Mouse (Mus musculus) intestine, embryonic 14.5 days (tissue): Measurements from ENCODE around the gene Ndrg3. TPM values are rescaled to one million over a fixed set of nuclear protein-coding genes. Genes with fewer than 3 reads are reported as not detected.
"Not testable (repeated sequence)": the region's sequence is repeated elsewhere in the genome, so short reads cannot be mapped to it uniquely, and the experiment has no call there.

ENCODE experiments used
- ATAC-seq: fragments of 200-750 bp; cut with Nextera tagmentation; replicated peaks from 2 replicates; pipeline ENCODE4 v1.8.0; 2017; ENCODE audit warnings: low read depth, moderate number of reproducible peaks, moderate TSS enrichment, moderate library complexity; ENCODE audit not compliant: low FRiP score, low TSS enrichment
- DNase-seq: peaks from one replicate; pipeline ENCODE4 v3.0.0-alpha.2; 2018; ENCODE audit warnings: low spot score
- H3K27ac ChIP-seq: fragments of 300-500 bp; sonication (generic); 2 replicates; pipeline ENCODE4 v1.5.1; 2014; ENCODE audit warnings: low read depth, mild to moderate bottlenecking, control low read depth
- H3K27me3 ChIP-seq: fragments of 300-500 bp; sonication (generic); replicated peaks from 2 replicates; pipeline ENCODE4 v1.6.1; 2014; ENCODE audit warnings: low read length, control low read depth; ENCODE audit not compliant: control insufficient read depth, insufficient read depth
- H3K36me3 ChIP-seq: fragments of 300-500 bp; sonication (generic); 2 replicates; pipeline ENCODE4 v1.6.1; 2014; ENCODE audit warnings: low read length, control low read depth; ENCODE audit not compliant: control insufficient read depth, insufficient read depth
- H3K4me1 ChIP-seq: fragments of 300-500 bp; sonication (generic); replicated peaks from 2 replicates; pipeline ENCODE4 v1.6.1; 2014; ENCODE audit warnings: low read length, control low read depth, mixed read lengths; ENCODE audit not compliant: control insufficient read depth, insufficient read depth
- H3K4me2 ChIP-seq: fragments of 300-500 bp; sonication (generic); 2 replicates; pipeline ENCODE4 v1.6.1; 2014; ENCODE audit warnings: low read length
- H3K4me3 ChIP-seq: fragments of 300-500 bp; sonication (generic); 2 replicates; pipeline ENCODE4 v1.5.1; 2014; ENCODE audit warnings: low read depth, low read length, control low read depth, mixed read lengths
- H3K9ac ChIP-seq: fragments of 300-500 bp; sonication (generic); 2 replicates; pipeline ENCODE4 v1.6.1; 2014; ENCODE audit warnings: mild to moderate bottlenecking, low read length
- H3K9me3 ChIP-seq: fragments of 300-500 bp; sonication (generic); 2 replicates; pipeline ENCODE4 v1.6.1; 2016; ENCODE audit warnings: low read length, control low read depth; ENCODE audit not compliant: control insufficient read depth
- WGBS: fragments of 180-500 bp; shearing (Covaris S2); extraction: QIAGEN DNeasy Blood & Tissue Kit; methylation state at CpG from one replicate; pipeline ENCODE4 v1.1.7; 2014; 5-methylcytosine and 5-hydroxymethylcytosine counted together
- polyA plus RNA-seq: library from polyadenylated mRNA; unstranded; fragments of >200 nt; fragmentation: Nextera tagmentation; extraction: Ambion mirVana; gene quantifications from 2 replicates; pipeline ENCODE4 v1.2.1, GENCODE M21; 2014

Ndrg3 gene
- polyA plus RNA-seq, 1 experiment from 2014 or later, result 36.7 TPM

DNA sequence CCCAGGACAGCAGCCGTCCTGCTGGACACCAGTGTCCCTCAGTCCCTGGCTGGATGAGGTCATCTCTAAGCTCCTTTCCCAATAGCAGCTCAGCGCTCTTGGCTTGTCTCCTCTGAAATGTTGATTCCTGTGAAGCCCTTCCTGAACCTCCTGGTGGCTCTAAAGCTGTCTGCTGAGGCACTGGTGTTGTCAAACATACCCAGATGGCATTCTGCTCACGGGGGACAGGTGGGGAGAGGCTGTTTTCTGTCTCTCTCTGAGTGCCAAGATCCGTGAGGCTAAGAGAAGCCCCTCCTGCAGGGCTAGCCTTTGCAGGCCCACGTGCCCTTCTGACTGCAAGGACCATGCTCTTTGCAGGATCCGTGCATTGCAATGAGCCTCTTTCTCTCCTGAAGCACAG lies 51.9 kb downstream of the Ndrg3 start:
- not testable (repeated sequence) for ATAC-seq, H3K27ac ChIP-seq, H3K4me1 ChIP-seq, DNase-seq, H3K27me3 ChIP-seq, H3K4me2 ChIP-seq, H3K9ac ChIP-seq, H3K4me3 ChIP-seq, H3K9me3 ChIP-seq
- peaks cover 26% of the 10 kb centered on the region; the same call in 1 of the 2 replicates for H3K36me3 ChIP-seq
- 55% methylated on average over 6 of the region's 6 CpGs for WGBS

DNA sequence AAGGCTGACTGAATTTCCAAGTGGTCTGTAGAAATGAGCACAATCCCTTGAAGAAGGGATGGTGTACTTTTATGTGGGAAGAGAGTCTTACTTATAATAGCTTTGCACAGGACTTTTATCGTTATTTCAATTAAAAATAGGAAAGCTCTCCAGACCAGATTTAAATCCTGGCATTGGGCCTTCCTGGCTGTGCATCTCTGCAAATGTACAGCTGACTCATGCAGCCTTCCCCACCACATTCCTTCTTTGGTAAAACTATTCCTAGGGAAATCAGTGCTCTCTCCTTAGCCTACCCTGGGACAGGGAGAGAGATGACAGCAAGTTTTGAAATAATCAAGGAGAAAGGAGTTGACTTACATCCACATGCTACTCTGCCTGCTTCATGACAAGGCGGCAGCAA lies 54.1 kb downstream of the Ndrg3 start:
- DNase-seq, result no peak
- Histone ChIP-seq H3K36me3 (peaks cover 23% of the 10 kb centered on the region; the same call in 1 of the 2 replicates), H3K4me2 (no peak overlapping the region), H3K9me3 (no peaks in the 10 kb centered on the region), H3K4me1 (no peaks in the 10 kb centered on the region), H3K9ac (no peak overlapping the region), H3K4me3 (no peak overlapping the region), H3K27me3 (no peaks in the 10 kb centered on the region), H3K27ac (no peak overlapping the region)
- 69% methylated on average over 2 of the region's 2 CpGs for WGBS
- ATAC-seq, result no peak

DNA sequence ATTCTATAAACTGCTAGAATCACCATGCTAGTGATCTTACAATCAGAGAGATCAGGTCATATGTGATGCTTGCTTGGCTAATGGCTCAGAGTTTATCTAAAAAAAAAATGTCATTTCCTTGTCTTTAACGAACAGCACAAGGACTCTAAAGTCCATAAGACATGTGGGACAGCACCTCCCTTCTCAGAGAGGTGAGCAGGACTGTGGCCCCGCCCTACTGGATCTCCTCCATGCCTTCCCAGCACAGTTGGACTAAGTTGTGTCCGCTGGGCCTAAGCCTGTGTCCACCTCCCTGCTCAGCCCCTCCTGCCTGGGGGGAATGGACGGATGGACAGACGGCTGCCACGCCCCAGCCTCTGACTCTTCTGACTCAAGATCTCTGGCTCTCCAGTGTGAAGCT lies 56.9 kb downstream of the Ndrg3 start:
- no peak overlapping the region for H3K4me3 ChIP-seq
- DNase-seq (no peak), ATAC-seq (no peak)
- no peak overlapping the region for H3K9ac ChIP-seq
- H3K4me2 ChIP-seq, result no peak overlapping the region
- H3K9me3 ChIP-seq, result no peaks in the 10 kb centered on the region
- no peaks in the 10 kb centered on the region for H3K27me3 ChIP-seq
- WGBS, result 84% methylated on average over 6 of the region's 6 CpGs
- H3K4me1 ChIP-seq, result no peaks in the 10 kb centered on the region
- no peak overlapping the region for H3K27ac ChIP-seq
- H3K36me3 ChIP-seq, result peaks cover 23% of the 10 kb centered on the region

DNA sequence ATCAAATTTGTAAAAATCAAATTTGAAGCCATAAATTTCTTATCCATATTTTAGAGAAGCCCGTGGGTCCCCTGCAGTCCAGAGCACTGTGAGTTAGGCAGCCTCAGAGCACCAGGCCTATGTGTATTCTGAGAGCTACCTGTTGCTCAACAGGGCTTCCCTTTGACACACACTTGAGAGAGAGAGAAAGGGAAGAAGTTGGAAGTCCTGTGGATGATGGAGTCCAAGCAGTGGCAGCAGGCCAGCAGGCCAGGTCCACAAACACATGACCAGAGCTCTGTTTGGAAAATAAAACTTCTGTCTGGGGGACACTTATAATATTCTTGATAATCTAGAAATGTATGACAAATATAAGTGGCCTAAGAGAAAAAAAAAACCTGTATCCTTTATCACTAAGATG lies 58.4 kb downstream of the Ndrg3 start:
- 98% methylated on average over 1 of the region's 1 CpGs for WGBS

DNA sequence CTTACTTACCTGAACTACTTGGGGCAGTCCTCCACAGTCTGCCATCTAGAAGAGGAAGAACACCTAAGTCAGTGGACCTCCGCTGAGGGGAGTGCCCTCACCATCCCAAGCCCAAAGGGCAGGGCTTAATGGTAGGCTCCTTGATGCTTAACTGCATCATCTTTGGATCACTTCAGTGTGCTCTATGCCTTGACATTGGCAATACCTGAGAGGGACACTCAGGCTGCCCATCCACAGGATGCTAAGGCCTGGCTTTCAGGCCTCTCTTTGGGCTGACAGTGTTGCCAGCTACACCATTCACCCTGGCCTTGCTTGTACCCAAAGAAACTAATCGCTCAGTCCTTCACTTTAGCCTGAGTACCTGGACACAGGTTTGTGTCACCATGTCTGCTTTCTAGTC lies 60.4 kb downstream of the Ndrg3 start:
- H3K4me1 ChIP-seq, result no peaks in the 10 kb centered on the region
- no peaks in the 10 kb centered on the region for H3K27me3 ChIP-seq
- DNase-seq, result no peak
- H3K4me3 ChIP-seq, result no peak overlapping the region
- H3K27ac ChIP-seq, result no peak overlapping the region
- 100% methylated on average over 2 of the region's 2 CpGs for WGBS
- no peak overlapping the region for H3K4me2 ChIP-seq
- H3K36me3 ChIP-seq, result peaks cover 14% of the 10 kb centered on the region
- no peaks in the 10 kb centered on the region for H3K9me3 ChIP-seq
- H3K9ac ChIP-seq, result no peak overlapping the region
- no peak for ATAC-seq

More for the DNA sequence above, 58.4 kb downstream of the Ndrg3 start:
- Histone ChIP-seq H3K4me1 (no peaks in the 10 kb centered on the region), H3K27me3 (no peaks in the 10 kb centered on the region), H3K4me3 (no peak overlapping the region), H3K4me2 (no peak overlapping the region), H3K9ac (no peak overlapping the region), H3K27ac (no peak overlapping the region), H3K9me3 (no peaks in the 10 kb centered on the region), H3K36me3 (peaks cover 19% of the 10 kb centered on the region)
- ATAC-seq, result no peak
- DNase-seq, result no peak

DNA sequence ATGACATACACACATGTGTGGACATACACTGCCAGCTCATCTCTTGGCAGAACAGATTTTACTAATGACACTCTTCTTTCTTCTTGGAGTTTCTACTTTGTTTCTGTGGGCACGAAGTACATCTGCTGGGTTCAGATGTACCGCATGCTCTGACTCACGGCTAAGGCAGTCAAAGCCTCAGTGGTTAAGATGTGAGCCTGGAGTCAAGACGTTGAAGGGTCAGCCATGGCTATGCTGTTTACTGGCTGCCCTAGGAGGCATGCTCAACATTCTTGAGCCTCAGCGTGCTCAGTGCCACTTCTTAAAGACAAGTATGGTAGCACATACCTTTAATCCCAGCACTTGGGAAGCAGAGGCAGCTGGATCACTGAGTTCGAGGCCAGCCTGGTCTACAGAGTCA lies 61.3 kb downstream of the Ndrg3 start:
- 88% methylated on average over 6 of the region's 6 CpGs for WGBS
- no peak for DNase-seq
- ATAC-seq, result no peak
- Histone ChIP-seq H3K36me3 (peaks cover 14% of the 10 kb centered on the region), H3K4me3 (no peak overlapping the region), H3K4me1 (no peaks in the 10 kb centered on the region), H3K9me3 (no peaks in the 10 kb centered on the region), H3K27me3 (no peaks in the 10 kb centered on the region), H3K9ac (no peak overlapping the region), H3K4me2 (no peak overlapping the region), H3K27ac (no peak overlapping the region)

DNA sequence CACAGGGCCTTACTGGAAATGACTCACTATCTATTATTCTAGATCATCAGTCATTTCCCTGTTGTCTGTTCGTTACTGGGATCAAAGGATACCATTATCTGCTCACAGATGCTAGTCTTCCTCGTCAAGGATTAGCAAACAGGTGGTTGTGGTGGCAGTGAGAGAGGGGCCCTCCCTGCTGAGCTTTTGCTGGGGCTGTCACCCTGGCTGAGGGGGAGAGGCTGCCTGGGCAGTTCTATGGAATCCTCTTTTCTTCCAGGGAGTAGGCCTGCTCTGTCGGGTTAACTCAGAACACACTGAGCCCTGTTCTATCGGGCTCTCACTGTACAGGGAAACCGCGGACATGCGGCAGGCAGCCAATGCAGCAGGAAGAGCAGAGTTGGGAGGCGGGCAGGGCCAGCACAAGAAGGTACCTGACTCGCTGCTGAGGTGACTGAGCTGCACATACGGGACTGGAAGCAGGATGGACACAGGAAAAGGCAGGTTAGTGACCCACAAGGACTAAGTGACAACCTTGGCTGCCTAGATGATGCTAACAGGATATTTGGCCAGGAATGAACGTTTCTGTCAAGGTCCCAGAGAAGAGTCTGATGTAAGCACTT lies 62.2 kb downstream of the Ndrg3 start:
- no peaks in the 10 kb centered on the region for H3K4me1 ChIP-seq
- DNase-seq, result no peak
- no peak for ATAC-seq
- no peak overlapping the region for H3K9ac ChIP-seq
- no peak overlapping the region for H3K4me3 ChIP-seq
- H3K36me3 ChIP-seq, result peaks cover 12% of the 10 kb centered on the region
- H3K27ac ChIP-seq, result no peak overlapping the region
- no peaks in the 10 kb centered on the region for H3K27me3 ChIP-seq
- H3K9me3 ChIP-seq, result no peaks in the 10 kb centered on the region
- no peak overlapping the region for H3K4me2 ChIP-seq
- WGBS, result 64% methylated on average over 11 of the region's 11 CpGs

DNA sequence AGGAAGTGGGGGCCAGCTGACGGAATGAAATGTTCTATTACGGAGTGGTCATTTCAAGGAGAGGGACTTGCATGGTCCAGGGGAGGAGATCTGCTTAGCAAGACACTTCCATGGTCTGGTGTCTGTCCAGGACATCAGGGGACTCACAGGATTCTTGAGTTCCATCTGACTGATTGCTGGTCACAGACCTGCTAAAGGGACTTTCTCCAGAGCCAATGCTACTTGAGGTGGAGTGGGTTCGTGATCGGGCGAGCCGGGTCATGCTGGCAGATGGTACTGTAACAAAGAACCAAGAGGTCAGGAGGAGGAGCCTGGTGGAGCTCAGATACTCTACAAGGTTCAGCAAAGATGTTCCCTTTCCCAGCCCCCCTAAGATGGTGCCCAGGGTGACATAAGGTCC lies 63.2 kb downstream of the Ndrg3 start:
- Histone ChIP-seq H3K9me3 (no peaks in the 10 kb centered on the region), H3K27me3 (no peaks in the 10 kb centered on the region), H3K4me3 (no peak overlapping the region), H3K9ac (no peak overlapping the region), H3K36me3 (peaks cover 9% of the 10 kb centered on the region), H3K4me1 (no peaks in the 10 kb centered on the region), H3K4me2 (no peak overlapping the region), H3K27ac (no peak overlapping the region)
- 94% methylated on average over 6 of the region's 6 CpGs for WGBS
- ATAC-seq (no peak), DNase-seq (no peak)

DNA sequence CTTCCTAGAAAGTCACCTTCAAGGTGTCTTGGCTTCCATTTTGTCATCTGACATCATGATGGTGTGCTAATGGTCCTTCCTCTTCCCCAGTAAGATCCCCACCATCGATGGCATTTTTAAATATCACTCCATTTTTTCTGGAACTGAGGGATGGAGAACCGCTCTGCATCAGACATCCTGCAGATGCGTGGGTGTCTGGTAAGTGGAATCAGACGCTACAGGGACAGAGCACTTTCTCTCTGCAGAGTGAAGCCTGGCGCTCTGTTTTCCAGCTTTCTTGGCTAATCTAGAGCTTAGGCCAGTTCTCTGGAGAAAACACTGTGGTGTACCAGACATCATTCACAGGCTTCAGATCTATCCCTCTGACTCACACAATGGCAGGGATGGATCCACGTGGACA lies 64.2 kb downstream of the Ndrg3 start:
- DNase-seq, result no peak
- WGBS, result 85% methylated on average over 6 of the region's 6 CpGs
- Histone ChIP-seq H3K4me1 (no peaks in the 10 kb centered on the region), H3K36me3 (peaks cover 6% of the 10 kb centered on the region), H3K9ac (no peak overlapping the region), H3K4me2 (no peak overlapping the region), H3K27ac (no peak overlapping the region), H3K4me3 (no peak overlapping the region), H3K27me3 (no peaks in the 10 kb centered on the region), H3K9me3 (no peaks in the 10 kb centered on the region)
- no peak for ATAC-seq
